Mouse (Mus musculus): ENCODE measurements around the gene Alk.

DNA sequence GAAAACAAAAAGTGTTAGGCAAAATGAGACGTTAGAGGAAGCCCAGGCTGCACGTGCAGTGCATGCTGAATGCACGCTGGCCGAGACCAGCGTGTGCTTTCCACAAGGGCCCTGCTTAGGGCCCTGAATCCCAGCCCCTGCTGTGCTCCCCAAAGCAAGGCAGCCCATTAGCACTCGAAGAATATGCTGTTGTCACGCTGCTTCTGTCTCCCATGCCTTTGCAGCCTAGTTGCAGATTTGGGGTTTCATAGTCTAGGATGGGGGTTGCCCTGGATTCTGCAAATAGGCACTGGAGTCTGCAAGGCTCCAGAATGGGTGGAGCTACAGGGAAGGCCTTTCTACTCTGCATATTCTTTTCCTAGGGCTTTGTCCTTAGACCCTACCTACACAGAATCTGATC lies 99.2 kb downstream of the Alk start:
- TF ChIP-seq CTCF (IDR thresholded peaks at IDR 0.05; ENCODE audit: borderline replicate concordance, insufficient read depth, low read length) (no peak), POLR2A (IDR thresholded peaks at IDR 0.05; ENCODE audit: low read depth, low read length) (no peak)
